Mouse (Mus musculus) bone marrow macrophage, adult 2 months (primary cell): Measurements from ENCODE around the gene Armc6.

Source experiments
- CTCF ChIP-seq: IDR thresholded peaks from 2 replicates; pipeline ENCODE4 v1.5.1; 2012; ENCODE audit warnings: low read depth, mild to moderate bottlenecking, low read length, moderate library complexity
- POLR2A ChIP-seq: IDR thresholded peaks from 2 replicates; pipeline ENCODE4 v1.6.1; 2012; ENCODE audit warnings: mild to moderate bottlenecking, low read depth, low read length, borderline replicate concordance

- no peak for TF ChIP-seq CTCF
- TF ChIP-seq POLR2A = no peak
These were observed 49.1 kb upstream of the Armc6 start for GRCm38 (mm10) chr8:70283136-70284077.
